Mouse (Mus musculus) spleen, adult 2 months (tissue): ENCODE measurements around the gene Rbm7.

Experiments used
- CTCF ChIP-seq: fragments of 200-500 bp; IDR thresholded peaks from 2 replicates; pipeline ENCODE4 v1.5.1; 2011; ENCODE audit warnings: mild to moderate bottlenecking, inconsistent platforms; ENCODE audit not compliant: insufficient read depth, insufficient read length, insufficient replicate concordance; ENCODE audit errors: extremely low read depth
- POLR2A ChIP-seq: fragments of 200-500 bp; IDR thresholded peaks from 2 replicates; pipeline ENCODE4 v1.6.1; 2011; ENCODE audit warnings: low read depth, low read length, inconsistent platforms

GRCm38 (mm10) chr9:48474367-48474766, 20.7 kb downstream of the Rbm7 start:
- TF ChIP-seq POLR2A = no peak
- no peak for TF ChIP-seq CTCF
